Mouse (Mus musculus) megakaryocyte-erythroid progenitor cell, adult 5-6 weeks (primary cell): ENCODE data around the gene Ap4s1. TPM values are rescaled to one million over a fixed set of nuclear protein-coding genes. Genes with fewer than 3 reads are reported as not detected.
"Not testable (repeated sequence)": the region's sequence is repeated elsewhere in the genome, so short reads cannot be mapped to it uniquely, and the experiment has no call there.

Source experiments
- ATAC-seq: replicated peaks from 2 replicates; pipeline ENCODE4 v1.8.0; 2016; ENCODE audit warnings: mild to moderate bottlenecking, inconsistent platforms; ENCODE audit not compliant: severe bottlenecking, poor library complexity, low FRiP score, low TSS enrichment
- total RNA-seq, 2 experiments: library from RNA; stranded (forward) in 1 of 2; stranded (reverse) in 1 of 2; fragments of 200-1000, 215-1000 nt in 1 of 2; fragments of >200 nt in 1 of 2; fragmentation: Nextera tagmentation in 1 of 2; gene quantifications; 2 replicates each; pipeline ENCODE4 v1.2.3; 2014 to 2017

The Ap4s1 gene
- total RNA-seq (2014; fragmentation: Nextera tagmentation) (16.7 and 19.4 TPM in 2 replicates), total RNA-seq (2017) (15.0 and 23.5 TPM in 2 replicates)

GRCm38 (mm10) chr12:51690893-51691844 lies at the start of gene Ap4s1:
Gene Ap4s1, plus strand, starts transcription at chr12:51691033.
- ATAC-seq, result peak; percentile 53

- ATAC-seq, result peak; percentile 96
Measured at GRCm38 (mm10) chr12:51641871-51642270, 49.0 kb upstream of the Ap4s1 start.

GRCm38 (mm10) chr12:51649401-51649800 lies 41.4 kb upstream of the Ap4s1 start:
- ATAC-seq, result not testable (repeated sequence)

- ATAC-seq, result no peak
Measured at GRCm38 (mm10) chr12:51655944-51656465, 34.8 kb upstream of the Ap4s1 start.

- no peak for ATAC-seq
Measured at GRCm38 (mm10) chr12:51663011-51663410, 27.8 kb upstream of the Ap4s1 start.

GRCm38 (mm10) chr12:51663908-51664307 lies 26.9 kb upstream of the Ap4s1 start:
- ATAC-seq, result no peak

- ATAC-seq, result peak; percentile 70; the same call in 1 of the 2 replicates
Measured at GRCm38 (mm10) chr12:51666708-51667430, 24.0 kb upstream of the Ap4s1 start.

GRCm38 (mm10) chr12:51671231-51671891 lies 19.5 kb upstream of the Ap4s1 start:
- no peak for ATAC-seq

GRCm38 (mm10) chr12:51673270-51673669 lies 17.6 kb upstream of the Ap4s1 start:
- ATAC-seq, result 0 out of 2 replicates have a peak, but pooled peaks have one; percentile 52

GRCm38 (mm10) chr12:51676442-51676841 lies 14.4 kb upstream of the Ap4s1 start:
- ATAC-seq, result no peak

GRCm38 (mm10) chr12:51678844-51679243 lies 12.0 kb upstream of the Ap4s1 start:
- ATAC-seq, result peak; percentile 73

GRCm38 (mm10) chr12:51688546-51688945 lies 2.3 kb upstream of the Ap4s1 start:
- no peak for ATAC-seq

- peak; percentile 92 for ATAC-seq
Measured at GRCm38 (mm10) chr12:51691845-51692632, 1.2 kb downstream of the Ap4s1 start, which contains the start of gene Strn3. Gene Strn3, minus strand, starts transcription at chr12:51691897.

- not testable (repeated sequence) for ATAC-seq
Measured at GRCm38 (mm10) chr12:51692870-51693269, 2.0 kb downstream of the Ap4s1 start.

GRCm38 (mm10) chr12:51693419-51693818 lies 2.6 kb downstream of the Ap4s1 start:
- ATAC-seq, result no peak

- no peak for ATAC-seq
Measured at GRCm38 (mm10) chr12:51694096-51694495, 3.3 kb downstream of the Ap4s1 start.

GRCm38 (mm10) chr12:51694966-51695365 lies 4.1 kb downstream of the Ap4s1 start:
- no peak for ATAC-seq

GRCm38 (mm10) chr12:51696157-51696556 lies 5.3 kb downstream of the Ap4s1 start:
- ATAC-seq, result no peak
